Mouse (Mus musculus) G1E (cell line): ENCODE data around the gene Unc13b. TPM values are rescaled to one million over a fixed set of nuclear protein-coding genes. Genes with fewer than 3 reads are reported as not detected.

Source experiments
- ATAC-seq: 2 replicates; pipeline ENCODE4 v1.8.0; 2016; ENCODE audit warnings: mild to moderate bottlenecking; ENCODE audit not compliant: insufficient number of reproducible peaks, poor library complexity, low FRiP score, severe bottlenecking; ENCODE audit errors: extremely low read depth
- DNase-seq: peaks from one replicate; pipeline ENCODE4 v3.0.0; 2012; ENCODE audit warnings: low spot score
- H3K27me3 ChIP-seq: 2 replicates; pipeline ENCODE4 v1.6.1; 2012; ENCODE audit warnings: mild to moderate bottlenecking, low read length, inconsistent platforms; ENCODE audit not compliant: insufficient read depth
- H3K36me3 ChIP-seq: replicated peaks from 2 replicates; pipeline ENCODE3; 2012; ENCODE audit warnings: mild to moderate bottlenecking, inconsistent platforms
- H3K4me1 ChIP-seq: 2 replicates; pipeline ENCODE4 v1.6.1; 2012; ENCODE audit warnings: low read depth, low read length, inconsistent platforms, mixed read lengths; ENCODE audit not compliant: insufficient read depth
- H3K4me3 ChIP-seq: 2 replicates; pipeline ENCODE4 v1.5.1; 2012; ENCODE audit warnings: low read depth, mild to moderate bottlenecking, inconsistent platforms, low read length, moderate library complexity, mixed read lengths
- H3K9me3 ChIP-seq: replicated peaks from 2 replicates; pipeline ENCODE4 v1.6.1; 2012; ENCODE audit warnings: inconsistent platforms
- CTCF ChIP-seq: IDR thresholded peaks from 2 replicates; pipeline ENCODE4 v1.5.1; 2012; ENCODE audit warnings: low read depth, low read length, inconsistent platforms, mixed read lengths
- GATA1 ChIP-seq: IDR thresholded peaks from 2 replicates; pipeline ENCODE4 v1.6.1; 2012; ENCODE audit warnings: borderline replicate concordance, low read length, inconsistent platforms, mixed read lengths
- GATA2 ChIP-seq: IDR thresholded peaks from 2 replicates; pipeline ENCODE4 v1.6.1; 2012; ENCODE audit warnings: low read depth, low read length, inconsistent platforms, borderline replicate concordance
- POLR2AphosphoS5 ChIP-seq: IDR thresholded peaks from 2 replicates; pipeline ENCODE4 v1.6.1; 2012; ENCODE audit warnings: low read depth, low read length, inconsistent platforms; ENCODE audit not compliant: insufficient replicate concordance
- TAL1 ChIP-seq: conservative IDR thresholded peaks from 2 replicates; pipeline ENCODE4 v1.6.1; 2012; ENCODE audit warnings: low read depth, low read length, inconsistent platforms, mixed read lengths
- polyA plus RNA-seq: library from polyadenylated mRNA; stranded (reverse); fragments of >175 nt; gene quantifications from 2 replicates; pipeline ENCODE4 v1.2.3, GENCODE M21; 2012
- total RNA-seq, 2 experiments: library from RNA; stranded (forward) in 1 of 2; stranded (reverse) in 1 of 2; fragments of 200-1000 nt in 1 of 2; fragments of >200 nt in 1 of 2; fragmentation: Nextera tagmentation in 1 of 2; gene quantifications; 2 replicates each; pipeline ENCODE4 v1.2.3; 2014 to 2017

Unc13b gene
- total and polyA plus RNA-seq, 3 experiments, result 0.36 to 5.5 (median 3.9) TPM

DNA sequence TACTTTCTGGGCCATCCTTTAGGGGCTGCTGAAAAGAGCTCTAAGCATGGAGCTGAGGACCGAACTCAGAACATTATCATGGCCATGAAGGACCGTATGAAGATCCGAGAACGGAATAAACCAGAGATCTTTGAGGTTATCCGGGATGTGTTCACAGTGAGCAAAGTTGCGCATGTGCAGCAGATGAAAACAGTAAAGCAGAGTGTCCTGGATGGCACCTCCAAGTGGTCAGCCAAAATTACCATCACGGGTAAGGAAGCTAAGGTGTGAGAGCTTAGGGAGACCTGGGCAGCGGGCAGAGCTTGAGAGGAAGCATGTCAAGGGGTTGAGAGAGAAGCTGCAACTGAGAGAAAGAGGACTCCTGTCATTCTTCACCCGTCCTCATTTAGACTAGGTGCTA is 178.1 kb downstream of the Unc13b start:
- TF ChIP-seq GATA1 (no peak), CTCF (no peak), POLR2AphosphoS5 (no peak), GATA2 (no peak), TAL1 (no peak)
- no peak for DNase-seq
- ATAC-seq, result no peak
- no peak overlapping the region for H3K4me3 ChIP-seq
- peaks cover 12% of the 10 kb centered on the region for H3K27me3 ChIP-seq
- no peaks in the 10 kb centered on the region for H3K4me1 ChIP-seq
- H3K9me3 ChIP-seq, result no peaks in the 10 kb centered on the region
- no peaks in the 10 kb centered on the region for H3K36me3 ChIP-seq

GRCm38 (mm10) chr4:43240716-43241115 is 182.0 kb downstream of the Unc13b start:
- ATAC-seq (no peak), DNase-seq (no peak)
- Histone ChIP-seq H3K9me3 (no peaks in the 10 kb centered on the region), H3K4me1 (no peaks in the 10 kb centered on the region), H3K36me3 (no peaks in the 10 kb centered on the region), H3K27me3 (peaks cover 26% of the 10 kb centered on the region; the same call in 1 of the 2 replicates), H3K4me3 (no peak overlapping the region)
- TF ChIP-seq GATA2 (no peak), GATA1 (no peak), POLR2AphosphoS5 (no peak), TAL1 (no peak)

- ATAC-seq (no peak), DNase-seq (no peak)
- Histone ChIP-seq H3K27me3 (peaks cover 32% of the 10 kb centered on the region; the same call in 1 of the 2 replicates), H3K4me1 (no peaks in the 10 kb centered on the region), H3K4me3 (no peak overlapping the region), H3K36me3 (no peaks in the 10 kb centered on the region), H3K9me3 (no peaks in the 10 kb centered on the region)
- TF ChIP-seq POLR2AphosphoS5 (no peak), TAL1 (no peak), GATA2 (no peak), CTCF (no peak)
Observed at GRCm38 (mm10) chr4:43244022-43244421, 185.3 kb downstream of the Unc13b start.

DNA sequence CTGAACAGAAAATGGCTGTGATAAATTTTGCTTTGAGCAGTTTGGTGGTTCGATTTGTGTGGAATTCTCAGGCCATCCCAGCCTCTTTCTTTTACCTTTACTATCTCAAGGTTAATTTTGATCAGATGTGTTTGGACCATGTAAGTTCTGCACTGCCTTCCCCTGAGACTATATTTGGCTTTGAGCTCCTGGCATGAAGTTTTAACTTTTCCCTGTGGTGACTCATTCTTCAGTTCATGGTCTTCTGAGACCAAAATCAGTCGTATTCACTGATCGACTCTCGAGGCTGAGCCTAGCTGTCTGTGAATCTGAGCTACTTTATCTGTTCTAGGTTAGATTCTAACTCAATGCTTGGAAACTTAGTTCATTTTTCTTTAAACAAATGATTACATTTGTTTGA is 187.0 kb downstream of the Unc13b start:
- H3K4me3 ChIP-seq, result no peak overlapping the region
- DNase-seq (no peak), ATAC-seq (no peak)
- TF ChIP-seq POLR2AphosphoS5, result no peak
- no peak for TF ChIP-seq GATA2
- no peak for TF ChIP-seq GATA1
- TF ChIP-seq CTCF, result no peak
- TF ChIP-seq TAL1, result no peak
- no peaks in the 10 kb centered on the region for H3K36me3 ChIP-seq
- no peaks in the 10 kb centered on the region for H3K9me3 ChIP-seq
- H3K4me1 ChIP-seq, result no peaks in the 10 kb centered on the region
- peaks cover 42% of the 10 kb centered on the region; the same call in 1 of the 2 replicates for H3K27me3 ChIP-seq

DNA sequence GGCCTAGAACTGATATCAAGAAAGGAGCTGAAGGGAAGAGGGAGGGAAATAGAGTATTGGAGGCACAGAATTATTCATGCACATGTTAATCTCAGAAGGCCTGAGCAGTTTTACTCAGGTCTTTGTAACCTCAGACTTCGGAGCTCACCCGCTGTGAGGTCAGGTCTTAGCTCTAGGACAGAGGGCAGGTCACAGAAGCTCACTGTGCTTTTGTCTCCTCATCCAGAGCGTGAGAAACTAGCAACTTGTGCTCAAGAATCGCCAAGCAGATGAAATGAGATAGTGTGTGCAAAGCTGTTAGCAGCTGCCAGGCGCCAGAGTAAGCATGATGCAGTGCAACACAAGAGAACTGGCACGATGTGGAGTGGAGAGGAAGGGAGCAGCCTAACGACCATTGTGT is 189.3 kb downstream of the Unc13b start:
- Histone ChIP-seq H3K4me1 (no peaks in the 10 kb centered on the region), H3K4me3 (no peak overlapping the region), H3K27me3 (peaks cover 33% of the 10 kb centered on the region; the same call in 1 of the 2 replicates), H3K9me3 (no peaks in the 10 kb centered on the region), H3K36me3 (no peaks in the 10 kb centered on the region)
- ATAC-seq (no peak), DNase-seq (no peak)
- TF ChIP-seq GATA1, result no peak
- no peak for TF ChIP-seq GATA2
- no peak for TF ChIP-seq TAL1
- TF ChIP-seq CTCF, result no peak
- no peak for TF ChIP-seq POLR2AphosphoS5

GRCm38 (mm10) chr4:43248909-43249308 is 190.2 kb downstream of the Unc13b start:
- no peak for TF ChIP-seq CTCF
- no peak for TF ChIP-seq POLR2AphosphoS5
- TF ChIP-seq GATA1, result no peak
- TF ChIP-seq GATA2, result no peak
- no peak for TF ChIP-seq TAL1
- Histone ChIP-seq H3K36me3 (no peaks in the 10 kb centered on the region), H3K4me1 (no peaks in the 10 kb centered on the region), H3K9me3 (no peaks in the 10 kb centered on the region), H3K27me3 (peaks cover 37% of the 10 kb centered on the region; the same call in 1 of the 2 replicates), H3K4me3 (no peak overlapping the region)
- DNase-seq (no peak), ATAC-seq (no peak)

- no peaks in the 10 kb centered on the region for H3K4me1 ChIP-seq
- H3K36me3 ChIP-seq, result no peaks in the 10 kb centered on the region
- ATAC-seq (no peak), DNase-seq (no peak)
- no peaks in the 10 kb centered on the region for H3K9me3 ChIP-seq
- H3K27me3 ChIP-seq, result peaks cover 32% of the 10 kb centered on the region; the same call in 1 of the 2 replicates
- no peak for TF ChIP-seq CTCF
- no peak for TF ChIP-seq GATA2
- no peak overlapping the region for H3K4me3 ChIP-seq
Observed at GRCm38 (mm10) chr4:43251269-43251668, 192.5 kb downstream of the Unc13b start.
